Mouse (Mus musculus): ENCODE measurements around the gene Galnt15. TPM values are rescaled to one million over a fixed set of nuclear protein-coding genes. Genes with fewer than 3 reads are reported as not detected.
A peak's percentile ranks its signal among the peaks of the same experiment; 100 is the strongest.

Gene Galnt15
- polyA plus RNA-seq (2012; rRNA removed), result 0.26 and 0.65 TPM in 2 replicates

GRCm38 (mm10) chr14:32028681-32029091 lies at the start of gene Galnt15:
Gene Galnt15, plus strand, starts transcription at chr14:32028989.
- H3K27ac ChIP-seq (ENCODE audit: control insufficient read depth, insufficient read depth, low read depth, low read length), result no peak within 1 kb of the TSS
- H3K4me1 ChIP-seq (ENCODE audit: control insufficient read depth, insufficient read depth, low read length), result no peaks in the 10 kb centered on the region
- H3K36me3 ChIP-seq (ENCODE audit: control insufficient read depth, insufficient read depth, low read length), result no peaks in the 10 kb centered on the region
- peak within 1 kb of the TSS; percentile 12; the same call in 1 of the 2 replicates for H3K4me3 ChIP-seq (ENCODE audit: control insufficient read depth, low read depth, low read length)
- TF ChIP-seq POLR2A (IDR thresholded peaks at IDR 0.05; ENCODE audit: control insufficient read depth, low read depth, low read length) (no peak), CTCF (IDR thresholded peaks at IDR 0.05; ENCODE audit: control insufficient read depth, insufficient read depth, insufficient replicate concordance, low read depth, low read length) (no peak)
- H3K27me3 ChIP-seq (ENCODE audit: control insufficient read depth, insufficient read depth, low read length), result no peaks in the 10 kb centered on the region

GRCm38 (mm10) chr14:31994021-31994420 lies 34.8 kb upstream of the Galnt15 start:
- Histone ChIP-seq H3K4me1 (ENCODE audit: control insufficient read depth, insufficient read depth, low read length) (no peaks in the 10 kb centered on the region), H3K36me3 (ENCODE audit: control insufficient read depth, insufficient read depth, low read length) (no peaks in the 10 kb centered on the region), H3K27ac (ENCODE audit: control insufficient read depth, insufficient read depth, low read depth, low read length) (no peak overlapping the region), H3K27me3 (ENCODE audit: control insufficient read depth, insufficient read depth, low read length) (no peaks in the 10 kb centered on the region), H3K4me3 (ENCODE audit: control insufficient read depth, low read depth, low read length) (no peak overlapping the region)
- no peak for TF ChIP-seq POLR2A (IDR thresholded peaks at IDR 0.05; ENCODE audit: control insufficient read depth, low read depth, low read length)

GRCm38 (mm10) chr14:32000941-32001340 lies 27.8 kb upstream of the Galnt15 start:
- Histone ChIP-seq H3K4me3 (ENCODE audit: control insufficient read depth, low read depth, low read length) (no peak overlapping the region), H3K4me1 (ENCODE audit: control insufficient read depth, insufficient read depth, low read length) (peaks cover 4% of the 10 kb centered on the region), H3K36me3 (ENCODE audit: control insufficient read depth, insufficient read depth, low read length) (no peaks in the 10 kb centered on the region), H3K27me3 (ENCODE audit: control insufficient read depth, insufficient read depth, low read length) (no peaks in the 10 kb centered on the region), H3K27ac (ENCODE audit: control insufficient read depth, insufficient read depth, low read depth, low read length) (no peak overlapping the region)
- no peak for TF ChIP-seq POLR2A (IDR thresholded peaks at IDR 0.05; ENCODE audit: control insufficient read depth, low read depth, low read length)
- TF ChIP-seq CTCF (IDR thresholded peaks at IDR 0.05; ENCODE audit: control insufficient read depth, insufficient read depth, insufficient replicate concordance, low read depth, low read length), result no peak

GRCm38 (mm10) chr14:32002502-32003338 lies 26.1 kb upstream of the Galnt15 start:
- Histone ChIP-seq H3K4me1 (ENCODE audit: control insufficient read depth, insufficient read depth, low read length) (peaks cover 4% of the 10 kb centered on the region), H3K27me3 (ENCODE audit: control insufficient read depth, insufficient read depth, low read length) (no peaks in the 10 kb centered on the region), H3K36me3 (ENCODE audit: control insufficient read depth, insufficient read depth, low read length) (no peaks in the 10 kb centered on the region), H3K27ac (ENCODE audit: control insufficient read depth, insufficient read depth, low read depth, low read length) (no peak overlapping the region), H3K4me3 (ENCODE audit: control insufficient read depth, low read depth, low read length) (peak overlapping the region; percentile 2)
- TF ChIP-seq POLR2A (IDR thresholded peaks at IDR 0.05; ENCODE audit: control insufficient read depth, low read depth, low read length) (no peak), CTCF (IDR thresholded peaks at IDR 0.05; ENCODE audit: control insufficient read depth, insufficient read depth, insufficient replicate concordance, low read depth, low read length) (no peak)

GRCm38 (mm10) chr14:32003904-32004596 lies 24.7 kb upstream of the Galnt15 start:
- TF ChIP-seq POLR2A (IDR thresholded peaks at IDR 0.05; ENCODE audit: control insufficient read depth, low read depth, low read length), result no peak
- TF ChIP-seq CTCF (IDR thresholded peaks at IDR 0.05; ENCODE audit: control insufficient read depth, insufficient read depth, insufficient replicate concordance, low read depth, low read length), result no peak
- Histone ChIP-seq H3K4me1 (ENCODE audit: control insufficient read depth, insufficient read depth, low read length) (peaks cover 4% of the 10 kb centered on the region), H3K4me3 (ENCODE audit: control insufficient read depth, low read depth, low read length) (peak overlapping the region; percentile 62), H3K36me3 (ENCODE audit: control insufficient read depth, insufficient read depth, low read length) (no peaks in the 10 kb centered on the region), H3K27ac (ENCODE audit: control insufficient read depth, insufficient read depth, low read depth, low read length) (no peak overlapping the region), H3K27me3 (ENCODE audit: control insufficient read depth, insufficient read depth, low read length) (no peaks in the 10 kb centered on the region)

- peak overlapping the region; percentile 64 for H3K4me3 ChIP-seq (ENCODE audit: control insufficient read depth, low read depth, low read length)
- H3K27ac ChIP-seq (ENCODE audit: control insufficient read depth, insufficient read depth, low read depth, low read length), result peak overlapping the region; percentile 68; the same call in 1 of the 2 replicates
- peaks cover 4% of the 10 kb centered on the region for H3K4me1 ChIP-seq (ENCODE audit: control insufficient read depth, insufficient read depth, low read length)
- H3K36me3 ChIP-seq (ENCODE audit: control insufficient read depth, insufficient read depth, low read length), result no peaks in the 10 kb centered on the region
- TF ChIP-seq CTCF (IDR thresholded peaks at IDR 0.05; ENCODE audit: control insufficient read depth, insufficient read depth, insufficient replicate concordance, low read depth, low read length) (no peak), POLR2A (IDR thresholded peaks at IDR 0.05; ENCODE audit: control insufficient read depth, low read depth, low read length) (no peak)
- no peaks in the 10 kb centered on the region for H3K27me3 ChIP-seq (ENCODE audit: control insufficient read depth, insufficient read depth, low read length)
Measured at GRCm38 (mm10) chr14:32005673-32006261, 23.0 kb upstream of the Galnt15 start.

All from testis, adult 2 months (tissue).